Mouse (Mus musculus): ENCODE data around the gene Sept5. TPM values are rescaled to one million over a fixed set of nuclear protein-coding genes. Genes with fewer than 3 reads are reported as not detected.

The Sept5 gene
- total RNA-seq, 2 experiments from 2014 or later = 11.6 to 19.5 TPM

DNA sequence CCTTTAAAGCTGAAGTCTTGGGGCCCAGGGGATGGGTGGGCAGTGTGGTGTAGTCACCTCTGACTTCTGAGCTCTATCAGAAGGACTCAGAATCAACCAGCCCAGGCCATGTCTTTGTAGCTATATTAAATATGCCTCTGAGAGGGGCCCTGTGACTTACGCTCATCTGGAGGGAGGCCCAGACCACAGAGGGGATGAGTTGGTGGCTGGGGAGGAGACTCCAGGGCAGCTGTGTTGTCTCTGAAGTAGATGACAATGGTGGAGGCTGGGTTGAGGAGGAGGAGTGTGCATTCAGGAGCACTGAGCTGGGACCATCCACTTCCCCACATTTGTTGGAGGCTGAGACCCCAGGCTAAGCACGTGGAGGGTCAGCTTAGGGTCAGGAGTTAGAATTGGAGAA is 11.5 kb downstream of the Sept5 start:
- ATAC-seq (ENCODE audit: poor library complexity, severe bottlenecking) = no peak

DNA sequence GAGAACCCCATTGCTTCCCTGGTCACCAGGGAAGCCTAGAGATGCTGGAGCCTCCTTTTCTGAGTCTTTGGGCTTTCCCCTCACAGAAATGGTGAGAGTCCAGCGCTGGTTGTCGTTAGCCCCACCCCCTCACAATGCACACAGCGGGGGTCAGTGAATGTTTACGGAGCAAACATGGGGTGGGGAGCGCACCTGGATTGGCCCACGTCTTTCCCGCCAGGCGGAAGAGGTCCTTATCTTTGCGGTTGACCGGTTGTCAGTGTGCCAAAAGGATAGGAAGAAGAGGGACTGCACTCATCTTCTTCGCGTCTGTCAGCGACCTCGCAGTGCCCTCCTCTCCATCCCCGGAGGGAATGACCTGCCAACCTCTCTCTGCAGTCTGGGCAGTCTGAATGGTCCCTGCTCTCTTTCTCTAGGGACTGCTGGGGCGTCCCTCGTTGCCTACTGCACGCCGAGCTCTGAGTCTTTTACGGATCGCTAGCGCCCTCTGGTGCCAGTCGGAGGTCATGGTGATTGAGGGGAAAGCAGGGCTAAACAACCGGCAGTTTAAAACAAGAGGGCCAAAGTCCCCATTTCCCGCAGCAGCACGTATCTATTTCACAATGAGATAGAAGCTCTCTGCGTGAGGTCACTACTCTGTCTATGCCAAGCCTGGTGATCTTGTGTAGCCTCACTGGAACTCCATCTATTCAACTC is 12.2 kb downstream of the Sept5 start:
- peak; percentile 86 for ATAC-seq (ENCODE audit: poor library complexity, severe bottlenecking)

DNA sequence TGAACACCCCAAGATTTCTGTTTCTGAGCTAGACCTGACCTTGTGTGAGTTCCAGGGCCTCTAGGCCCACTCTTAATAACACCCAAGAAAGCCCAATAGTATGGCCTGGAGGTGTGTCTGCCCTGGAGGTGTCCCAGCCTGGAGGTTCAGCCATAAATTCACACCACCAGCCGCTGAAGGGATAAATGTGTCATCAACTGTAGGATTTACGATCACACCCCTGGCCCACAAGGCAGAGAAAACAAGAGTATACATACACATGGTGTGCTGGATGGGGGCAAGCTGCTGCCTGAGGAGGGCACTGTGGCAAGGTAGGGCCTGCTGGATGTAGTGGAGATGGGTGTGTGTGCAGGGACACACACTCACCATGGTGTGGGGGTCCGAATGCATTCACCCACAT is 16.5 kb downstream of the Sept5 start:
- no peak for ATAC-seq (ENCODE audit: poor library complexity, severe bottlenecking)

DNA sequence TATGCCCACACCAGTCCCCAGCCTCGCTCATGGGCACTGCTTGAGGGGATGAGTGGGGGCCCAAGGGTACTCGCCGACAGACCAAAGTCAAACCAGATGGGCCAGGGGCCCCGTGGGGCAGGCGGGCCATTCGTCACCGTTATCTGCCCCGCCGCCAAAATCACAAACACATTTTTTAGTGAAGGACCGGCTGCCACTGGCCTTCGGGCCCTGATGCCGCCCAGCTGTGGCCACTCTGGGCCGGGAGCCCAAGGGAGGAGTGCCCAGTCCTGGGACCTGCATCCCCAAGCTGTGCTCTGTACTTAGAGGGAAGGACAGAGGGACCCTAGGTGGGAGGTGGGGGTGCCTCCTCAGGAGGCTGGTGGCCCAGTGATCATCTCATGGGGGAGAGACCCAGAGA is 18.0 kb downstream of the Sept5 start:
- no peak for ATAC-seq (ENCODE audit: poor library complexity, severe bottlenecking)

DNA sequence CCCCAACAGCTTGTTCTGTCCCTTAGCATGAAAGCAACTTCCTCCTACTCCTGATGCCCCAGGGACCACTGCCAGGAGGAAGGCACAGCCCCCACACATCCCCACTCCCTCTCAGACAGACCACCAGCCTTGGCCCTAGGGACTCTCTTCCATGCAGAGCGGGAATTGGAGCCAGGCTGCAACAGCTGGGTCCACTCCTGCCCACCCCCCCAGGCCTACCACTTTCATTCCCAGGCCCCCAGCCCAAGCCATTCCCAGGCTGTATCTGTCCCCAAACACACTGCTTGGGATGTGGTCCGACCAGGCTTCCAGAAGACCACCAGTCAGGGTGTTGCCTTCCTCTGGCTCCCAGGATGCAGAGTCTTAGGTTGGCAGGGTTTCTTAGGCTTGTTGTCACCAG is 20.7 kb downstream of the Sept5 start:
- no peak for ATAC-seq (ENCODE audit: poor library complexity, severe bottlenecking)

DNA sequence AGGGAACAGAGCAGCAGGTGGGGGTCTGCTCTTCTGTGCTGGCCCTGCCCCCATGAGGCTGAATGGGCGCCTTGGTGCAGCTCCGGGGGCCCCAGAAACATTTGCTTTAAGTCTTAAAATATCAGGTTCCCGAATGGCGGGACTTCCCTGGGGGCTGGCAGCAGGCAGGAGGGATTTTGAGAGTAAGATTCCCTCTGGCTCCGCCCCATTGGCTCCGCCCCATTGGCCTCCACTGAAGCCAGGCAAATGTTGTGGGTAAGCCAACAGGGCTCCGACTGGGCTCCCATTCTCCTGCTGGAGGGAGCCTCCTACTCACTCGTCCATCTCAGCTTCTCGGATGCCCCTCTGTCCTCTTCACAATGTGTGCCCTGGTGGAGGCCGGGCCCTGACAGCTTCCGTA is 21.5 kb downstream of the Sept5 start:
- no peak for ATAC-seq (ENCODE audit: poor library complexity, severe bottlenecking)

DNA sequence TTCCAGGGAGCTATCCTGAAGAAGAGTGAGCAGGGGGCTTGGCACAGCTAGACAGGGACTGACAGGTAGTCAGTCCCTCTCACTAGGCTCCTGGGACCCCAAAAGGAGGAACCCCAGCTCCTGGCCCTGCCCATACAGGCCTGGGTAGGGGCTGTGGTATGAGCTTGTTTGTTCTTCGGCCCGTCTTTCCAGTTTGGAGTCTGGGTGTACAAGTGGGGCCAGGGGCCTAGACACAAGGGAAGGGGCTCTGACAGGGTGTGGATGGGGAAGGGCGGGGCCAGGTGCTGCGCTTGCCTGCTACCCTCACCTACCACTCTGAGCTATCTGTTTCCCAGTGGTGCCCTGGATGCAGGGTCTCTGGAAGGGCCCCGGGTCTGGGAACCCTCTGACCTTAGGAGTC is 24.0 kb downstream of the Sept5 start:
- ATAC-seq (ENCODE audit: poor library complexity, severe bottlenecking) = no peak

DNA sequence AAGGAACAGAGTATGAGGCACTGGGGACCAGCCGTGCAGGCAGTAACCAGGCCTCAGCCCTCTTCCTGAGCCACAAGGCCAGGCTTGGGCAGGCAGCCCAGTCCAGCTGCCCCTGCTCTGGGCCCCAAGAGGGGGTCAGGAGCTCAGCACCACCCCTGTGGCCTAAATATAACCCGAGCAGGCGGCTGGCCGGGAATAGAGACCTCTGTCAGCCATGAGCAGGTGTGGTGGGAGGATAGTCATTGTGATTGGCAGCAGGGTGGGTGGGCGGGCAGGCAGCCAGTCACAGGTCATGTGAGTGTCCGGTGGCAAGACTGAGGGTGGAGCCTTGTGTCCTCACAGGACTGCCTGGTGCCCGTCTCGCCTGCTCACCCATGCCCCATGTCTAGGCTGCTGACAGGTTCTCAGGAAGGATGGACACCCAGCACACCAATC is 25.5 kb downstream of the Sept5 start:
- no peak for ATAC-seq (ENCODE audit: poor library complexity, severe bottlenecking)

DNA sequence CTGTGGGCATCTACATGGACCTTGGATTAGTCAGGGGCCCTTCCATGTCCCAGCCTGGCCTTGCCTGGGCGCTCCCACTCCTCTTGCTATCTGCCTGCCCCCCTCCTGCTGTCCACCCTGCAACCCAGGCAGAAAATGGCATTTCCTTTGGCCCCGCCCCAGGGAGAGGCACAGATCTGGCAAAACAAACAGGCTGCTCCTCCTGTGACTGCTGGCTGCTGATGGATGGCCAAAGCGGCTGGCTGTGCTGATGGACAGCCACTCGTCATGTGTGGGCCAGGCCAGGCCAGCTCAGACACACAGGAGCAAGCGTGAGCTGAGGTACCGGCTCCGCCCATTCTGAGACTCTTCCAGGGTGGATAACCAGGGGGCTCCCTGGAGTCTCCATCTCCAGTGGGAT is 28.3 kb downstream of the Sept5 start:
- ATAC-seq (ENCODE audit: poor library complexity, severe bottlenecking) = no peak

DNA sequence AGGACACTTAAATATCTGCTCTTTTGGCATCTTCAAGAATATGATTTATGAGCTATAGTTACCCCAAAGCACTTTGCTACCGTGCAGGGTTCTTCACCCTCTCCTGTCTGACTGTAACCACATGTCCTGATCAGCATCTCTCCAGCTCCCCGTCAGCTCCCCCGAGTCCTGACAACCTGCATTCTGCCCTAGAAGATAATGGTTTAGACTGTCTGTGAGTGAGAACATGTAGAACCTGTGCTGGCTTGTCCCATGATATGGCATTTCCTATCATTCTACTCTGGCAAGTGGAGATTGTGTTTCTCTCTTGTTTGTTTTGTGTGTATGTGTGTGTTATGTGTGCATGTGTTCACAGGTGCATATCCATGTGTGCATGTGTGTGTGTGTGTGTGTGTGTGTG is 31.7 kb downstream of the Sept5 start:
- ATAC-seq (ENCODE audit: poor library complexity, severe bottlenecking) = no peak

DNA sequence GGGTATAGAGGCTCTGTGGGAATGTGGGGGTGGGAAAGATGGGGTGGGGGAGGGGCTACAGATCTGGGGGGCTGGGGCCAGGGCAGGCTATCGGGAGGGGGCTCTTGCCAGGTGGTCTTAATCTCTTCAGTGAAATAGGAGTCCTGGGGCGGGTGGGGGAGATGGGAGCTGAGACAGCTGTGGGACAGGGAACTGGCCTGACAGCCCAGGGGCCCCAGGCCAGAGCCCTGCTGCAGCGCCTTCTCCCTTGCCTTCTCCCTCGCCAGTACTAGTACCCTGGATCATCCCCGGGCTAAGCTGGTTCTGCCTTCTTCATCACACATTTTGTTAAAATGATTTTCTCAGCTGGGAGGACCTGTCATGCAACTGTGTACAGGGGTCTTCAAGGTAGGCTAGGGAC is 33.5 kb downstream of the Sept5 start:
- no peak for ATAC-seq (ENCODE audit: poor library complexity, severe bottlenecking)

DNA sequence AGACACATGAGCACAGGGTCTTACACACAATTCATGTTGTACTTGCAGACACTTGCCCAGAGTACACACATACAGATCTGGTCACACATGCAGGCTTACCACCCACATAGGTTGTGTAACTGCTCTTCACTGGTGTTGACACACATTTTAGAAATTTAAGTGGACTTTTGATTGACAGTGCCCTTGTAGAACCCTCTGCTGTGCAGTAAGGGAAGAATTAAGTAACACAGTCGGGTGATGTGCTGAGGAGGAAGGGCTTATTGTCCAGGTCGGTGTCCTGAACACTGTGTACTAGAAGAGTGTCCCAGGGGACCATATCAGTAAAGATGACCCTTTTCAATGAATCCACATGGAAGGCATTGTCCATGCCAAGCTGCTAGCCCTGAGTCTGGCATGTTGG is 35.8 kb downstream of the Sept5 start:
- ATAC-seq (ENCODE audit: poor library complexity, severe bottlenecking) = no peak

DNA sequence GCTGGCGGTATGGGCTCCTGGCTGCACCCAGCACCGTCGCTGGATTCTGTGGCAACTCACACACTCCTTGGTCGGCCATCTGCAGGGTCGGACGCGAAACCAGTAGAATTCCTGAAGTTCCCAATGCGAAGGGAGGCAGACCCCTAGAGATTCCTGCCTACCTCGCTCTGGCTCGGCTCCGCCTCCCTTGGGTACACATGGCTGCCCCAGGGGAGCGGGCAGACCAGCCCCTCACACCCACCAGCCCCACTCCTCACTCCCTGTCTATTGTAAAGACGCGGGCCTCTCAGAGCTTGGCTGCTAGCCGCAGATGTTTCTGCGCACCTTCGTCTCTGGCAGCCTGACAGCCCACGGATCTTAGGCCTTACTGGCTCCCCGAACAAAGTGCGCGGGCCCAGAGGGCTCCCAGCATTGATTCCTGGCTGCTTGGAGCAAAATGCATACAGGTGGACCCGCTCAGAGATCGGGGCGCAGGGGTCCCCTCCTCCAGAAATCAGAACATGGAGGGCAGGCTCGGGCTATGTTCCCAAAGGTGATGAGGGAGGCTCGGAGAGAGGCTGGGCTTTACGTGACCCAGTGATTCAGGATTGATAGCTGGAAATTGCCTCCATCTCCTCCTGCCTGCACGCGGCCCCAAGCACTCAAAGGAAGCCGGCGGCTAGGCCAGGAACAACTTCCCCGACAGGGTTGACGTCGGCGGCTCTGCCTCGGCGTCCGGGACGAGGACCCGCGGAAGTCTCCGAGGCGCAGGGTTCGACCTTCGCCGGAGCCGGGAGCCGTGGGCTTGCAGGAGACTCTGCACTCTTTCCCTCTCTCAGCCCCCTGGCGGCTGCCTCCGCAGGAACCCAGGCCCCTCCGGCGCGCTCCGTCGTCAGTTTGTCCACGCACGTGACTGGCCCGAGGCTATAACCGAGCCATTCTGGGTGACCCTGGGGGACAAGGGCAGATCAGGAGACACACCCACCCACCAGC is 38.4 kb downstream of the Sept5 start:
- ATAC-seq (ENCODE audit: poor library complexity, severe bottlenecking) = no peak

DNA sequence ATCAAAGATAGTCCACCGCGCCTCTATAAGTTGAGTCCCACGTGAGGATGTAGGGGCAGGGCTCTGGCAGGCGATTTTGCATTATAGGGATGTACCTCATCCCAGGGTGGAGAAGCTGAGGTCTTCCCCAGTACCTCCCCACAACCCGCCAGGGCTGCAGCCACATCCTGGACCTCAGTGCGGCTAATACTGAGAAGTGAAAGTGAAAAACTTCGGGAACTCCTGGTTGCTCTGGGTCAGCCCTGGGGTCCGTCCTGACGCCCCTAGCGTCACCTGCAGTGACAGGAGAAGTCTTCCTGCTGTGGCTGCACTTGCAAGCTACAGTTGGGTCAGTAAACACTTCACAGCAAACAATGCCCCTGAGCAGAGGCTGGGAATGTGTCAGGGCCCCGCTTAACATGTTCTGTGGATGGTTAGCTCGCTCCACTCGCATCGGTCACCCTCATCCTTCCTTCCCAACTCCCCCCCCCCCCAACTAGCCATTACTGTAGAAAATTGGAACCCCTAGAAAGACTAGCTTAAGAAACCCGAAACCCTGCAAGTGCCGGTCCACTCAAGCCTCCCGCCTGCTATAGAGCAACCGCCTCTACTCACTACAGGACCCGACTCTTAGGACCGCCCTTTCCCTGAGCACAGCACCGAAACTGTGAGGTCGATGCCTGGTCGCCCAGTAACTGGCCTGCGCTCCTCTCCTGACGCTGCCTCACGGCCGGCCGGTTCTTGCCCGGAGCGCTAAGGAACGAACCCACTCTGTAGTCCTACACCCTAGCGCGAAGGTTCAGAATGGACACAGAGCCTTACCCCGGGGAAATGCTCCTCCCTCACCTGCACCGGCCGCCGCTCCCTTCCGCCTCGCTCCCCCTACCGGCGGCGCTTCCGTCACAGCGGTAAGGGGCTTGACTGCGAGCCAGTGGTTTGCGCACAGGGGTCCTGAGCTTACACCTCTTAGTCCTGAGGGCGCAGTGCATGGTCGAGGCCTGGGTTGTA is 39.7 kb downstream of the Sept5 start, which contains the start of gene Tbx1:
Gene Tbx1 (minus strand): TSS at position 868 of the 987 bp plus-strand sequence.
- peak; percentile 72 for ATAC-seq (ENCODE audit: poor library complexity, severe bottlenecking)

DNA sequence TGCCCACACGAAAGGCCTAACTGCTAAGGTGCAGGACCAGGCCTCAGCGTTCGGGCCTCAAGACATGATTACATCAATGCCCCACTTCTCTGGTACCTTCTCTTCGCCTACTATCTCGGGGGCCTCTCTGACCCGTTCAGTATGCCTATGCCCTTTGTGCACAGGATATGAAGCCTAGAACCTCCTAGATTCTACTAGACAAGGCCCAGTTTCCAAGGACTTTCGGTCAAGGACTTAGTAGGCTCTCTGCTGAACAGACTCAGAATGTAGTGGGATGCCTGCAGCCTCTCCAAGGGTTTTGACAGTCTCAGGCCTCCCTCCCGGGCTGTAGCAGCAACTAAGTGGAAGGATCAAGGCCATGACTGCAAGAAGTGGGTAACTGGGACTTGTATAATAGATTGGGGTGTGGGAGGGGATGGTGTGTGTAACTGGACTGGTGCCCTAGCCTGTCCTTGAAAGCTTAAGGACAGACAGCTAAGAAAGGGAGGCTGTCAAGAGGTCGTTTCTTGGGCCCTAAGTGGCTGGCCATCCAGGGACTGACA is 40.6 kb downstream of the Sept5 start:
- no peak for ATAC-seq (ENCODE audit: poor library complexity, severe bottlenecking)

DNA sequence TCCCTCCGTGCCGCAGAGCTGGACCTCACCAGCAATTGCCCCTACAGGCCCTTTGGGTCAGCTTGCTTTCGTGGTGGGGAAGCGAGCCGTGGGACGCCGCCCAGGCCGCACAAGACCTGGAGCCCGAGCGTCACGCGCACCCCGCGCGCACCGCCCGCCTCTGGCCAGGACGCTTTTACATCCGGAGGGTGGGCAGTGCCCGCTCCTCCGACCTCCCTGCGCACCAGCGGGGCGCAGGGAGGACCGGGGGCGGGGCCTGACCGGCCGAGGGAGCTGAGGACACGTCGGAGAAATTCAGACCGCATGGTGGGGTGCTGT is 41.1 kb downstream of the Sept5 start:
- no peak for ATAC-seq (ENCODE audit: poor library complexity, severe bottlenecking)

DNA sequence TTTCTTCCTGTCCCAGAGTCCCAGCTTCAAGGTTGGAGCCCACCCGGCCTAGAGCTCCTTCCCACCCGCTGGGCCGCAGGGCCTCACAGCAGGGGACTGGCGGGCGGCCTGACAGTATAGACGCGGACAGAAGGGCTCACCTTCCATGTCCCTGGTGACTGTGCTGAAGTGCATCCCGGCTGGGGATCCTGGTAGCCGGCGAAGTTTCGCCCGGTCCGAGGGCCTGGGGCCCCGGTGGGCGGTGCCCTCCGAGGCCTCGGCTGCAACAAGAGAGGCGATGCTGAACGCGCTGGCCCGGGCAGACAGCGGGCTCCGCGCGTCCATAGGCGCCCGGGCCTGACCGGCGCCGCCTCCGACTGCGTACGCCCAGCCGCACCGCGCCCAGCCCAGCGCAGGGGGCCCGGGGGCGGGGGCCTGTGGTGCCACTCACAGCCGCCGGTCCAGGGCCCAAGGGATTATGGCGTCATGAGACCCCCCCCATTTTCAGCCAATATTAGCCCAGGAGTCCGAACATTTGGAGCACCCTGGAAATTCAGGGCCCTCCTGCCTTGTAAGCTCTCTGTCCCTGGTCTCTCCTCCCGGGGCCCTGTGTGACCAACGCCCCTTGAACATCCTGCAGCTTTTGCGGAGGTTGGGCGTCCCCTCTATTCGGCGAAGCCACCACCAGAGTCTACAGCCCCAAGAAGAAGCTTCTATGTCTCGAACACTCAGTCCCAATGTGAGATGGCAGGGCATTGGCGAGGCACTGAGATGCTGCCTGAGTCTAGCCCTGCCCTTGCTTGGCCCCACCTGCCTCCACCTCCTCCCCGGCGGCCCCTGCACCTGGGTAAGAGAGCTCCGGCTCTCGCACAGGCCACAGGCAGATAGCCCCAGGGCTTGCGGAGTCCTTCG is 41.7 kb downstream of the Sept5 start:
- ATAC-seq (ENCODE audit: poor library complexity, severe bottlenecking) = no peak

DNA sequence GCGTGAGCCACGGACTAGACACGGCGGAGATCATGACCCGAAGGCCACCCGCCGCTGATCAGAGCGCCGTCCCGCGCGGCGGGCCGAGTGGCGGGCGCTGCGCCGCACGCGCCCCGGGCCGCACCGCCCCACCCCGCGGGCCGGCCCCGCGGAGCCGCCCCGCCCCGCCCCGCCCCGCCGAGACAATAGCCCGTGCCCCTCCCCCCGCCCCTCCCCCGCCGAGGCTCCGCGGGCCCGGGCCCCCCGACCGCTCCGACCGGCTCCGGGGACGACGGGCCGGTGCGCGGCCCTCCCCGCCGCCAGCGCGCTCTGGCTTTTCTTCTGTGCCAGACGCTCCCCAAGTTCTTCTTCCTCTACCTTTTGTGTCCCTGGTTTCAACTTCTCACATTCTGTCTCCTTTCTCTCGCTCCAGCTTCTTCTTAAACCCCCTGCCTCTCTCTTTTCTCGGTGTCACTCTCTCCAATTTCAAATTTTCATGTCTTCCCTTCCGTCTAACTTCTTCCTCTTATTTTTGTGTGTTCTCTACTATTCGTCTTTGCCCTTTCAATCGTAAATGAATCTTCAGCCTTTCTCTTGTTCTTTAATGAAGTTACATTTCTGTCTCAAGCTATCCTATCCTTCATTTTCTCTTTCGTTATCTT is 42.7 kb downstream of the Sept5 start:
- no peak for ATAC-seq (ENCODE audit: poor library complexity, severe bottlenecking)

Measured in megakaryocyte, adult 5-6 weeks (primary cell).